ENCODE assay signal across 13 mouse cellular contexts in the genomic region with DNA sequence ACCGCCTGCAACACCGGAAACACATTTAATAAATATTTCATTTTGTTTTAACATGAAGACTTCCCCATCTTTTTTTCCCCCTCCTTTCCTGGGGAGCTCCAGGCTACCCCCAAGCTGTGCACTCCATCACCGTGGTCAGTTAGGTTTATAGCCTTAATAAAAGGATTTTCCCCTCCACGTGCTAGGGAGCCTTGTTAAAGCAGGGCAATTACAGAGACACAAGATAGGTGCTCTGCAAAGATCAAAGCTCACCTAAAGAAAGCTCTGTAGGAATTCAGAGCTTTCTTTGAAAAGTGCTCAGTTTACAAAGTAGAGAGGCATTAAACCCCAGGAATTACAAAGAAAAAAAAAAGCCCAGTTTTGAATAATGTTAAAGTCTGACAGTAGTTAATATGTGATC.
DNase-seq lines count a peak whose midpoint lies in the region; ATAC-seq and TF ChIP-seq lines count a peak whose summit lies in the region.
"Had no signal": no experiment of that assay in that cellular context is flagged by ENCODE, and none has a peak within 500 bp of the region (broad histone marks: within the 10 kb centered on the region; RNA-seq: fewer than 3 reads in every experiment).

No protein-coding gene starts in this region.

- TF ChIP-seq CTCF in midbrain, postnatal 0 days (IDR thresholded peaks at IDR 0.05): no peak

- H3K9ac ChIP-seq in midbrain, embryonic 11.5 days (ENCODE audit: low read length): no peak overlapping the region
- no peak overlapping the region for H3K9ac ChIP-seq in midbrain, postnatal 0 days (replicated peaks; ENCODE audit: low read length, poor library complexity, severe bottlenecking)
- H3K9ac ChIP-seq in limb, embryonic 13.5 days: no peak overlapping the region
- H3K9ac ChIP-seq: heart, embryonic 15.5 days; liver, embryonic 15.5 days had no signal

- no peak for ATAC-seq in midbrain, embryonic 11.5 days (ENCODE audit: low FRiP score)
- ATAC-seq in midbrain, postnatal 0 days (ENCODE audit: low FRiP score): no peak
- no peak for ATAC-seq in limb, embryonic 13.5 days (ENCODE audit: low FRiP score, low read depth)

- H3K4me2 ChIP-seq in midbrain, embryonic 11.5 days: peak overlapping the region; percentile 19; the same call in 1 of the 2 replicates
- no peak overlapping the region for H3K4me2 ChIP-seq in midbrain, postnatal 0 days (ENCODE audit: low read depth, low read length, poor library complexity, severe bottlenecking)
- peak overlapping the region; percentile 38 for H3K4me2 ChIP-seq in limb, embryonic 13.5 days (replicated peaks)
- H3K4me2 ChIP-seq: heart, embryonic 15.5 days; liver, embryonic 15.5 days had no signal

- no peaks in the 10 kb centered on the region for H3K36me3 ChIP-seq in midbrain, embryonic 11.5 days (ENCODE audit: control insufficient read depth, insufficient read depth, low read length)
- no peaks in the 10 kb centered on the region for H3K36me3 ChIP-seq in midbrain, postnatal 0 days (ENCODE audit: insufficient read depth, low read length)
- no peaks in the 10 kb centered on the region for H3K36me3 ChIP-seq in limb, embryonic 13.5 days
- H3K36me3 ChIP-seq: heart, embryonic 15.5 days; liver, embryonic 15.5 days had no signal

- 29% methylated on average over 4 of the region's 4 CpGs for WGBS in midbrain, embryonic 11.5 days
- 26% methylated on average over 4 of the region's 4 CpGs for WGBS in midbrain, postnatal 0 days
- WGBS in limb, embryonic 13.5 days: 10% methylated on average over 4 of the region's 4 CpGs

- H3K27ac ChIP-seq in midbrain, embryonic 11.5 days (ENCODE audit: low read depth, low read length): no peak overlapping the region
- H3K27ac ChIP-seq in midbrain, postnatal 0 days (ENCODE audit: low read depth, low read length): no peak overlapping the region
- H3K27ac ChIP-seq in limb, embryonic 13.5 days: no peak overlapping the region
- H3K27ac ChIP-seq: heart, embryonic 15.5 days; liver, embryonic 15.5 days had no signal

- no peaks in the 10 kb centered on the region for H3K9me3 ChIP-seq in midbrain, embryonic 11.5 days (ENCODE audit: control insufficient read depth, low read length)
- no peaks in the 10 kb centered on the region for H3K9me3 ChIP-seq in midbrain, postnatal 0 days (ENCODE audit: low read length)
- H3K9me3 ChIP-seq in limb, embryonic 13.5 days: no peaks in the 10 kb centered on the region
- H3K9me3 ChIP-seq: heart, embryonic 15.5 days; liver, embryonic 15.5 days had no signal

- no peaks in the 10 kb centered on the region for H3K27me3 ChIP-seq in midbrain, embryonic 11.5 days (ENCODE audit: control insufficient read depth, insufficient read depth, low read length)
- H3K27me3 ChIP-seq in midbrain, postnatal 0 days (ENCODE audit: insufficient read depth, low read length): no peaks in the 10 kb centered on the region
- H3K27me3 ChIP-seq in limb, embryonic 13.5 days: peaks cover 9% of the 10 kb centered on the region; the same call in 1 of the 2 replicates
- H3K27me3 ChIP-seq: heart, embryonic 15.5 days; liver, embryonic 15.5 days had no signal

- no peak overlapping the region for H3K4me3 ChIP-seq in midbrain, embryonic 11.5 days (ENCODE audit: low read depth, low read length)
- H3K4me3 ChIP-seq in midbrain, postnatal 0 days (ENCODE audit: low read depth, low read length): no peak overlapping the region
- no peak overlapping the region for H3K4me3 ChIP-seq in limb, embryonic 13.5 days
- H3K4me3 ChIP-seq: heart, embryonic 15.5 days; liver, embryonic 15.5 days had no signal

- peak; percentile 44 for DNase-seq in embryo, embryonic 11 days
- DNase-seq in embryo, embryonic 10.5 days (ENCODE audit: low spot score): no peak
- peak; percentile 81 for DNase-seq in midbrain, embryonic 11.5 days (ENCODE audit: low spot score, missing footprints)
- DNase-seq in midbrain, postnatal 0 days (ENCODE audit: low spot score): no peak
- no peak for DNase-seq in right cerebral cortex, postnatal 10 days (ENCODE audit: low spot score in 2 of 2)
- DNase-seq in urinary bladder, postnatal 10 days (ENCODE audit: low spot score): no peak
- no peak for DNase-seq in testis, postnatal 14 days (ENCODE audit: low spot score)
- DNase-seq: adrenal gland, adult 8-10 months; gastrocnemius, postnatal 10 days; kidney, adult 11 months had no signal

- H3K4me1 ChIP-seq in midbrain, embryonic 11.5 days (ENCODE audit: control insufficient read depth, insufficient read depth, low read length): peaks cover 13% of the 10 kb centered on the region
- 0 out of 2 replicates have a peak, but pooled peaks cover 3% of the 10 kb centered on the region for H3K4me1 ChIP-seq in midbrain, postnatal 0 days (ENCODE audit: insufficient read depth, low read length)
- H3K4me1 ChIP-seq in limb, embryonic 13.5 days: peaks cover 24% of the 10 kb centered on the region
- H3K4me1 ChIP-seq: liver, embryonic 15.5 days had no signal

Comparison
In these comparisons a context has a peak if more than half of its experiments do, and no peak if none do; other contexts are left out.
1. DNase-seq: peak in embryo, embryonic 11 days (single experiment) and midbrain, embryonic 11.5 days (single experiment); none in embryo, embryonic 10.5 days (single experiment), midbrain, postnatal 0 days (single experiment), right cerebral cortex, postnatal 10 days (0 of 2), urinary bladder, postnatal 10 days (single experiment) and testis, postnatal 14 days (single experiment).